Mouse (Mus musculus) heart, postnatal 14 days (tissue): ENCODE data around the gene Hoxd4. TPM values are rescaled to one million over a fixed set of nuclear protein-coding genes. Genes with fewer than 3 reads are reported as not detected.
A peak's percentile ranks its signal among the peaks of the same experiment; 100 is the strongest.

Source experiments
- DNase-seq, 2 experiments: peaks; one replicate each; pipeline ENCODE4 v3.0.0; 2021 to 2022
- intact Hi-C: fragments of 180-260 bp; cut with DNase I; formaldehyde crosslinking; loops from one replicate; pipeline ENCODE4 v1.15.1; 2025
- total RNA-seq, 2 experiments: library from RNA; stranded (reverse); gene quantifications; 2 replicates each; pipeline ENCODE4 v1.2.3; 2021

The Hoxd4 gene
- total RNA-seq, 2 experiments from 2014 or later: 0.36 to 0.51 TPM

GRCm38 (mm10) chr2:74678891-74679595 is 32.7 kb upstream of the Hoxd4 start, which contains the start of gene Hoxd11:
TSS of gene Hoxd11 (plus strand) at chr2:74679557.
- intact Hi-C loops: no loop called here
- DNase-seq: no peak

DNA sequence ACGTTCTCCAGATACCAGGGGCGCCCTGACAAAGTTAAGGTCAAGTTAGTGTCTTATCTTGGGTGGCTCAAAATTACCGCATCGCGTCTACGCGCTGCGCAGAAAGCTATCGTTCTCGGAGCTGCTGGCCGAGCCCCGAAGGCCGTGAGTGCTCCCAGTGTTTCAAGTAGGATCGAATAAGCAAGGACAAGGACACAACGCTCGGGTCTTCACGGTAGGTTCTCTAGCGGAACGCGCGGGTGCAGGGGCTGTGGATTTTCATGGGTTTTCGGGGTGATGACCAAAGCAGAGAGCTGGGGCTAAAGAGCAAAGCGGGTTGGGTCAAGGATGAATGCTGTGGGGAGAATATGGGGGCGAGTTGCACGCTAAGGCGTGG is 32.1 kb upstream of the Hoxd4 start:
- intact Hi-C loops: no loop called here

GRCm38 (mm10) chr2:74679980-74680379 is 31.7 kb upstream of the Hoxd4 start:
- no peak for DNase-seq
- intact Hi-C loops: no loop called here

More for the DNA sequence above, 32.1 kb upstream of the Hoxd4 start:
- DNase-seq: no peak

- DNase-seq: no peak
- intact Hi-C loops: no loop called here
Measured at GRCm38 (mm10) chr2:74680561-74681398, 30.9 kb upstream of the Hoxd4 start.

DNA sequence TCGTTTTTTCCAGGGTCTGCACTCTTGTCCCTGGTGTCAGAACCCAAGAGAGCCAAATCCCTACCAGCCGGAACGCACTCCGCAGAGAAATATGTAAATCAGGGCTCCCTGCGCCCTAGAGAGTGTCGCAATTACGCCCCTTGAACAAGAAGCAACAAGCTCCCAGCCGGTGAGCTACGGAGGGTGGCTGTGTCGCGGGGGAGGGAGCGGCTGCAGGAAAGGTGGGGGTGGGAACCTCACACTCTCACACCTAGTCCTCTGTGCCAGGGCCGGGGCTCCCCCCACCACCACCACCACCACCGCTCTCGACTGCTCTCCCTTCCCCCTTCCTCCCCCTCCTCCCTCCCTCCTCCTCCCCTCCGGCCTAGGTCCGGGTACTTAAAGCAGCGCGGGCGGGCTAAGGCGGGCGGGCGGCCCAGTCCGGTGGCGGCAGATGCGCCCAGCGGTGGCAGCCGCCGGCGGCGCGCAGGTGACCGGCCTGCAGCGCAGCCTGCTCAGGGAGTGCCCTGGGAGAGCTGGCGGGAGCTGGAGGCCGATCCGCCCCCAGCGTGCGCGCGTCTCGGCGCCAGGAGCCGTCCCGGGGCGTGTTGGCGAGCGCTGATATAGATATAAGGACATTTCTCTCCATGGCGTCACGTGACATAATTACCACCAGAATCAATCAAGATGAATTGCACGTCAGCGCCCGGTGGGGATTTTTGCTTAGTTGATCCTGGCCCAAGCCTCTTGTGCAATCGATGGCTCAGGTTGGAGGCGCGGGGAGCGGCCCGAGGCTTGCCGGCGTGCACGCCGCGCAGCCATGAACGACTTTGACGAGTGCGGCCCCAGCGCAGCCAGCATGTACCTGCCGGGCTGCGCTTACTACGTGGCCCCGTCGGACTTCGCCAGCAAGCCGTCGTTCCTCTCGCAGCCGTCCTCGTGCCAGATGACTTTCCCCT is 29.9 kb upstream of the Hoxd4 start:
- DNase-seq: no peak
- intact Hi-C loops: no loop called here

DNA sequence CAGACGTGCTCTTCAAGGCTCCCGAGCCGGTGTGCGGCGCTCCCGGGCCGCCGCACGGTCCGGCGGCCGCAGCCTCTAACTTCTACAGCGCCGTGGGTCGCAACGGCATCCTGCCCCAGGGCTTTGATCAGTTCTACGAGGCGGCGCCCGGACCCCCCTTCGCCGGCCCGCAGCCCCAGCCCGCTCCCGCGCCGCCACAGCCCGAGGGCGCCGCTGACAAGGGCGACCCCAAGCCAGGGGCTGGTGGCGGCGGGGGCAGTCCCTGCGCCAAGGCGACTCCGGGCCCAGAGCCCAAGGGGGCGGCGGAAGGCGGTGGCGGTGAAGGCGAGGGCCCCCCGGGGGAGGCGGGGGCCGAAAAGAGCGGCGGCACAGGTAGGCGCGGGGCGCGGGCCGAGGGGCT is 28.9 kb upstream of the Hoxd4 start:
- intact Hi-C loops: no loop called here
- DNase-seq: no peak

GRCm38 (mm10) chr2:74683471-74683951 is 28.2 kb upstream of the Hoxd4 start:
- intact Hi-C loops: no loop called here
- DNase-seq: no peak

DNA sequence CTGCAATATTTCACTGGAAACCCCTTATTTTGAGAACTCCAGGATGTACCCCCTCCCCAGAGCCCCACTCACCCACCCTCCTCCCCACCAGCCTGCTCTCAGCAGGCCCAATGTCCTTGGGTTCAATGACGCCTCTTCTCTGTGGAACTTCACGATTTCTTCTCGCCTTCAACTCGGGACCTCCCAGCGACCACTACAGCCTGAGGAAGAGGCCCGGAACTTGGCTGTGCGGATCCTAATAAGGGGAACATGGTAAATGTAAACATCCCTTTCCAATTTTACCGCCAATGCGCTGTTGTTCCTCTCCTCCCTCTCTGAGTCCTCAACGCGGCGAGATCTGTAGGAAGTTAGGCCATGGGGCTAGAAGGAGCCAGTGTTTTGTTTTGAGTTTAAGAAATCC is 27.6 kb upstream of the Hoxd4 start:
- intact Hi-C loops: no loop called here
- DNase-seq: no peak

DNA sequence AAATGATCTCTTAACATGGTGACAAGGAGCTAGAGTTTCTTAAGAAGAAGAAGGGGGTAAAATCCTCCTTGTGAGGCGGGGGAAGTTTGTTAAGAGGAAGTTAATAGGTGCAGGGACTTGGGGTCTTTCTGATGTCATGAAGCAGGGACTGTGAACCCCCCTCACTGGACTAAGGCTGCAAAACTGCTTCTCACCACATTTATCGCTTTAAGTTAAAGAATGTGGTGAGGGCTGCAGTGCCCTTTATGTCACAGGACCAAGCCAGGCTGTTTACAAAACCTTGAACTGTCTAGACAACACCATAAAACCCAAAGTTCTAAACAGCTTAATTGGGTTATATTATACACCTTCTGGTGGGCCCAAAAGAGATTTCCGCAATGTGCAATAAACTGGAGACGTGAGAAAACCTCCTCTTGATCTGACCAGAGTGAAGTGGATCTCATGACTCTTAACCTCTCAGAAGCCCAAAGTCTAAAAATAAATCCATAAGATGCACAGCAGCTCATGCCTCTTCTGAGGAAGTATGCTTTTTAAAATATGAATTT is 26.6 kb upstream of the Hoxd4 start:
- DNase-seq: no peak
- intact Hi-C loops: no loop called here

GRCm38 (mm10) chr2:74686301-74686987 is 25.3 kb upstream of the Hoxd4 start:
- intact Hi-C loops: no loop called here
- peak; percentile 62 to 74 for DNase-seq

DNA sequence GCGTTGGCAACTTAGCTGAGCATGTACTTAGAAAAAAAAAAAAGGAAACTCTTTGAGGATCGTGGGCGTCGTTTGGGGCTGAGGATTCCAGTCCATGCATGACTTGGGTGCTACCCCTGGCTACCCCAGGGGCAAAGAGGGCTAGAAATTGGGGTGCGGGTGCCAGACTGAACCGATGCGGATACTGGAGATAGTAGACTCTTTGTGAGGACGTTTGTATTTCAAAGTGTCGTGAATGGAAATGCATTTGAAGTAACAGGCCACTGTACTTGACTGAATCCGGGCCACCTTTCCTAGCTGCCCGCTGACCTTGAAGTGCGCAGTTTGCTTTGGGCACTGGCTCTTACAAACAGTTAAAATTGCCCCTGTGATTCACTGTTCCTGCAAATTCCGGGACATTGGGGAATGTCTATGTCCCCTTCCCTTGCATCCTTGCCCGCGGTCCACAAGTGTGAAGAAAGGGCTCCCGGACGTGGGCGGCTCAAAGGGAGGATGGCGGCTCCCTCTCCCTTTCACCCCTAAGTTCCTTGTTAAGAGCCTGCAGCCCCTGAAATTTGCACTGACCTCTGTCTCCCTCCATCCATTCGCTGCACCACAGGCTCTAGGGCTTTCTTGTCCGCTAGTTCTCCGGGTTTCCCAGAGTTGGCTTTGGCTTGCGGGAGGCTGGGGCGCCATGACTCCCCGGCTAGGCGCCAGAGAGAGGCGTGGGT is 24.6 kb upstream of the Hoxd4 start:
- DNase-seq: no peak
- intact Hi-C loops: no loop called here

DNA sequence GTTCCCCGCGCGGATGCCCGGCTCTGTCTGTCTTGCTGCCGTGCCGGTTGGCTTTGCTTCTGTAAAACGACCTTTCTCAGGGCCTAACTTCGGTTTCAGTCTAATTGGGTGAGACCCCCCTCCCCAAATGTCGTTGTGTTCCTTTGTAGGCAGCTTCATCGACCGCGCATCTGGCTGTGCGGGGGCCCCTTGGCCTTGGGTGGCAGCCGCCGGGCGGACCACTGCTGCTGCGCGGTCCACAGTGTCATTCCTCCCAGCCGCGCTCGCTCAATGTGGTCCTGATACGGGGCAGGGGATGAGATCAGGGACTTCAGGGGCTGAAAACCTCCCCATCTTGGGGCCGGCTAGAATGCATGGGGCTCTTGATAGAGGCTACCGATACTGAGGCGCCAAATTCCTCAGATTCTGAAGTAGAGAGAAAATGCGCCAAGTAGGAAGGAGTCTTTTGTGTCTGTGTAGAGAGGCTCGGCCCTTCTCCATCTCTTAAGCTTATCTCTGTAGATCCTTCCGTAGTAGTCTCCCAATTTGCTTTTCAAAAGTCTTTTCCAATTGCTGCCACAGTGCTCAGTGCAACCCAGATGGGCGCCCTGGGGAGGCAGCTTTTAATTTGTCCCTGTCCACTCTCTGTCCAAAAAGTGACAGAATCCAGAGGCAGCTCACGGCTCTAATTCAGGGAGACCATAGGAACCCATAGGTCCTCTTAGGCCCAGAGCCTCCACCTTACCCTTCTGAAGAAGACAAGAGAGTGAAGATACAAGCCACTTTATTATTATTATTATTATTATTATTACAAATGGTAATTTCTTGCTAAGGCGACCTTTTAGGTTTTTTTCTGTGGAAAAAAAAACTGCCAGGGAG is 23.8 kb upstream of the Hoxd4 start:
- no peak for DNase-seq
- intact Hi-C loops: no loop called here

DNA sequence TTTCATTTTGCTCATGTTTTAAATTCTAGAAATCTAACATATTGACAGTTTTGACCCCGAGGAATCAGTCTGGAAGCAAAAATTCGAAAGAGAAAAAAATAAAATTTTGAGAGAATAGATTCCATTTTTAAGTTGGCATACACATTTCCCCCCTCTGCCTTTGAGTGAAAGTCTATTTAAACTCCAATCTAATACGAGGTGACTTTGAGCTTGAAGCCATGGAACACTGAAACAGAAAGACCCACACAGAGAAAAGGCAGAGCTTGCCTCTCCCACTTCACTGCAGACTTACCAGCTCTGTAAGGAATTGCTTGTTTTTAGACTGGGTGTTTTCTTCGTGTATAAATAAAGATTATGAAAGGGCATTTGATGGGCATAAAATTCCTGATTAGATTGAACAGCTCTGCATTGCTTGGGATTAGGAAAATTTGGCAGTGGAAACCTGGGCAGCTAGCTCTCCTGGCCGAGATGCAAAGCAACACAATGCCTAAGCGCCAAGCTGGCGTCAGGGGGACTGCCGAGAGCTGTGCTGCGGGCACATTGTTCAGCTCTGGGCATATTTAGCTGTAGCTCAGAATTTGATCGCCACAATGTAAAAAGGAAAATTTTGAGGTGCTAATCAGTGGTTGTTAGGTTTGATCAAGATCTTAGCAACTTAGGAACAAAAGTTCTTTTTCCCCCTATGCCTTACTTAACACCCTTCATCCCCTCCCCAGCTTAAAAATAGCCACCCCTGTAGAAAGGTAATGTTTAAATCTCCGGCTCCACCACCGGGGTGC is 22.7 kb upstream of the Hoxd4 start:
- DNase-seq: no peak
- intact Hi-C loops: no loop called here

DNA sequence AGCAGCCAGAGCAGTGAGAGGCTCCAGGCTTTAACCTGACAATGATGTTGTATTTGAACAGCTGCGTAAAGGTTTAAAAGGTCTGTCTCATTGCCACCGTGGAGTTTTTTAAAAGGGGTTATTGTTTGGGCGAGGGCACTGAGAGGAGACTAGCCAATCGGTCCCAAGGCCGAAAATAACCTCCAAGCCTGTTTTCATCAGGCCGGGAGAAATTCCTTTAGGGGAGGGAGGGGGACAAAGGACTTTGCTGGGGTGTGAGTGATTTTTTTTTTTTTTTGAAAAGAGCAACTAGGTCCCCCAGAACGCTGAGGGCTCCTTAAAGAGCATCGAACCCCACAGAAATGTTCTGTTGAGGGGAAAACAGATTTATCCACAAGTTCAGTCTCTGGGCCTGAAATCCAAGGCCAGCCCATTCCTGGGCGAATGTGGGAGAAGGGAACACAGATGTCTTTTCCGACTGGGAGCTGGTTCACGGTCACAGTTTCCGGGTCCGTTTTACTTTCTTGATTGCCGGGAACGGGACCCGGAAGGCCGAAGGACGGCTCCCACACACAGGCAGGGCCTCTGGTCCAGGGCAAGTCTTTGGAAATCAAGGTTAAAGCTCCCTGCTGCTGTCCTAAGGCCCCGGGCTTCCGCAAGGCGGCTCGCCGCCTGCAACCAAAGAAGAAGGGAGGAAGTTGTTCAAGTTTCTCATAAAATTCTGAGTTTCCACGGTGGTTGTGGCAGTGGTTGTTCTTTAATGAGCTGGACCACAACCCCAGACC is 22.0 kb upstream of the Hoxd4 start:
- DNase-seq: no peak
- intact Hi-C loops: loop anchor here (5.0 to 10.0 kb wide), 2 partner anchors 32 to 1415 kb away; partner anchors contain the start of genes Evx2 and Sp9

DNA sequence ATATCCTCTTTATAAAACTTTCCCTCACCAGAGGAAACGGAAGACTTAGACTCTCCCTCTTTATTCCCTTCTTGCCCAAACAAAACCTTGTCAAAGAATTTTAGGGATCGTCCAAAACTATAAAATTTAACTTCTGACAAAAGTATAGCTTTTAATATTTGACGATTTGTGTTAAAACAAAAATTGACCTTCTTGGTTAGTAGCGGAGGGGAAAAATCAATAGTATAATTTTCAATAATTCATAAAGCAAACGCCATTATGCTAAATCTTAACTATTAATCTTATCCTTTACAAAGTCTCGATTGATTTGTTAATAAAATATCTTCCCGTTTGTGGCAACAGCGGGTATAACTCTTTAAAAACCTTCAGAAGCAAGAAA is 21.4 kb upstream of the Hoxd4 start:
- DNase-seq: no peak
- intact Hi-C loops: loop anchor here (5.0 to 10.0 kb wide), 2 partner anchors 33 to 1416 kb away; partner anchors contain the start of genes Evx2 and Sp9
